Mouse (Mus musculus) kidney, embryonic 16.5 days (tissue): ENCODE measurements around the gene Crtc1. TPM values are rescaled to one million over a fixed set of nuclear protein-coding genes. Genes with fewer than 3 reads are reported as not detected.

Source experiments
- ATAC-seq: fragments of 200-750 bp; cut with Nextera tagmentation; 2 replicates; pipeline ENCODE4 v1.8.0; 2017; ENCODE audit warnings: moderate TSS enrichment; ENCODE audit not compliant: low FRiP score, low TSS enrichment
- H3K27ac ChIP-seq: fragments of 300-500 bp; sonication (generic); 2 replicates; pipeline ENCODE4 v1.5.1; 2014; ENCODE audit warnings: low read length
- H3K27me3 ChIP-seq: fragments of 300-500 bp; sonication (generic); 2 replicates; pipeline ENCODE4 v1.6.1; 2014; ENCODE audit warnings: low read length, control low read depth, mixed read lengths; ENCODE audit not compliant: insufficient read depth
- H3K36me3 ChIP-seq: fragments of 300-500 bp; sonication (generic); 2 replicates; pipeline ENCODE4 v1.6.1; 2014; ENCODE audit warnings: low read length, control low read depth, mixed read lengths; ENCODE audit not compliant: insufficient read depth
- H3K4me1 ChIP-seq: fragments of 300-500 bp; sonication (generic); 2 replicates; pipeline ENCODE4 v1.6.1; 2014; ENCODE audit warnings: low read length, control low read depth, mixed read lengths; ENCODE audit not compliant: insufficient read depth
- H3K4me2 ChIP-seq: fragments of 300-500 bp; sonication (generic); replicated peaks from 2 replicates; pipeline ENCODE4 v1.6.1; 2014; ENCODE audit warnings: low read depth, low read length
- H3K4me3 ChIP-seq: fragments of 300-500 bp; sonication (generic); 2 replicates; pipeline ENCODE4 v1.5.1; 2014; ENCODE audit warnings: mild to moderate bottlenecking, low read length
- H3K9ac ChIP-seq: fragments of 300-500 bp; sonication (generic); replicated peaks from 2 replicates; pipeline ENCODE4 v1.6.1; 2014; ENCODE audit warnings: low read length
- H3K9me3 ChIP-seq: fragments of 300-500 bp; sonication (generic); 2 replicates; pipeline ENCODE4 v1.6.1; 2016; ENCODE audit warnings: low read length, control low read depth
- WGBS: fragments of 180-500 bp; shearing (Covaris S2); extraction: QIAGEN DNeasy Blood & Tissue Kit; methylation state at CpG from one replicate; pipeline ENCODE4 v1.1.7; 2014; 5-methylcytosine and 5-hydroxymethylcytosine counted together
- polyA plus RNA-seq: library from polyadenylated mRNA; unstranded; fragments of >200 nt; fragmentation: Nextera tagmentation; extraction: Ambion mirVana; gene quantifications from 2 replicates; pipeline ENCODE4 v1.2.1, GENCODE M21; 2015

Crtc1 gene
- polyA plus RNA-seq, 1 experiment from 2014 or later: 19.9 TPM

GRCm38 (mm10) chr8:70361484-70362032, 77.8 kb downstream of the Crtc1 start:
- no peaks in the 10 kb centered on the region for H3K9me3 ChIP-seq
- H3K9ac ChIP-seq: no peak overlapping the region
- H3K4me2 ChIP-seq: no peak overlapping the region
- no peak for ATAC-seq
- H3K27me3 ChIP-seq: no peaks in the 10 kb centered on the region
- no peak overlapping the region for H3K27ac ChIP-seq
- H3K4me1 ChIP-seq: no peaks in the 10 kb centered on the region
- 72% methylated on average over 10 of the region's 10 CpGs for WGBS
- no peaks in the 10 kb centered on the region for H3K36me3 ChIP-seq
- H3K4me3 ChIP-seq: no peak overlapping the region

GRCm38 (mm10) chr8:70360769-70361168, 78.6 kb downstream of the Crtc1 start:
- Histone ChIP-seq H3K36me3 (no peaks in the 10 kb centered on the region), H3K27ac (no peak overlapping the region), H3K4me3 (no peak overlapping the region), H3K9me3 (no peaks in the 10 kb centered on the region), H3K4me2 (no peak overlapping the region), H3K27me3 (no peaks in the 10 kb centered on the region), H3K9ac (no peak overlapping the region), H3K4me1 (no peaks in the 10 kb centered on the region)
- ATAC-seq: no peak
- WGBS: 64% methylated on average over 4 of the region's 4 CpGs

- Histone ChIP-seq H3K27ac (no peak overlapping the region), H3K9ac (0 out of 2 replicates have a peak overlapping the region, but pooled peaks have one; percentile 25), H3K36me3 (no peaks in the 10 kb centered on the region), H3K4me2 (no peak overlapping the region), H3K4me1 (no peaks in the 10 kb centered on the region), H3K4me3 (no peak overlapping the region), H3K9me3 (no peaks in the 10 kb centered on the region), H3K27me3 (no peaks in the 10 kb centered on the region)
- no peak for ATAC-seq
- WGBS: 19% methylated on average over 3 of the region's 3 CpGs
Measured at GRCm38 (mm10) chr8:70359411-70359810, 80.0 kb downstream of the Crtc1 start.

GRCm38 (mm10) chr8:70356111-70356510, 83.3 kb downstream of the Crtc1 start:
- ATAC-seq: no peak
- Histone ChIP-seq H3K4me2 (no peak overlapping the region), H3K36me3 (no peaks in the 10 kb centered on the region), H3K4me3 (no peak overlapping the region), H3K9me3 (no peaks in the 10 kb centered on the region), H3K27ac (no peak overlapping the region), H3K27me3 (no peaks in the 10 kb centered on the region), H3K9ac (no peak overlapping the region), H3K4me1 (peaks cover 18% of the 10 kb centered on the region)
- WGBS: 79% methylated on average over 1 of the region's 1 CpGs

- Histone ChIP-seq H3K4me3 (peak overlapping the region; percentile 72), H3K9me3 (no peaks in the 10 kb centered on the region), H3K27me3 (no peaks in the 10 kb centered on the region), H3K36me3 (peaks cover 3% of the 10 kb centered on the region), H3K27ac (no peak overlapping the region), H3K9ac (peak overlapping the region; percentile 75), H3K4me2 (peak overlapping the region; percentile 77), H3K4me1 (peaks cover 32% of the 10 kb centered on the region)
- WGBS: 62% methylated on average over 4 of the region's 4 CpGs
- no peak for ATAC-seq
Measured at GRCm38 (mm10) chr8:70354004-70354403, 85.4 kb downstream of the Crtc1 start.

GRCm38 (mm10) chr8:70353194-70353817, 86.1 kb downstream of the Crtc1 start, which contains the start of gene Upf1:
Gene Upf1 (minus strand): TSS chr8:70353278.
- Histone ChIP-seq H3K4me3 (peak within 1 kb of the TSS; percentile 72), H3K9ac (peak within 1 kb of the TSS; percentile 84), H3K27ac (peak within 1 kb of the TSS; percentile 76), H3K4me2 (peak within 1 kb of the TSS; percentile 91), H3K27me3 (no peaks in the 10 kb centered on the region), H3K4me1 (peaks cover 36% of the 10 kb centered on the region), H3K36me3 (peaks cover 3% of the 10 kb centered on the region), H3K9me3 (no peaks in the 10 kb centered on the region)
- under 1% methylated on average over 51 of the region's 69 CpGs for WGBS
- ATAC-seq: peak; percentile 89

- Histone ChIP-seq H3K9ac (peak overlapping the region; percentile 84), H3K36me3 (peaks cover 3% of the 10 kb centered on the region), H3K27me3 (no peaks in the 10 kb centered on the region), H3K9me3 (no peaks in the 10 kb centered on the region), H3K4me3 (peak overlapping the region; percentile 72), H3K27ac (peak overlapping the region; percentile 76), H3K4me1 (peaks cover 36% of the 10 kb centered on the region), H3K4me2 (peak overlapping the region; percentile 91)
- ATAC-seq: peak; percentile 33
- WGBS: 0% methylated on average over 57 of the region's 64 CpGs
Measured at GRCm38 (mm10) chr8:70352657-70353151, 86.7 kb downstream of the Crtc1 start.

- H3K4me1 ChIP-seq: peaks cover 36% of the 10 kb centered on the region
- 14% methylated on average over 3 of the region's 3 CpGs for WGBS
- peak overlapping the region; percentile 84 for H3K9ac ChIP-seq
- H3K4me2 ChIP-seq: peak overlapping the region; percentile 91
- no peaks in the 10 kb centered on the region for H3K9me3 ChIP-seq
- peak overlapping the region; percentile 72 for H3K4me3 ChIP-seq
- H3K36me3 ChIP-seq: peaks cover 3% of the 10 kb centered on the region
- ATAC-seq: 0 out of 2 replicates have a peak, but pooled peaks have one; percentile 4
- no peaks in the 10 kb centered on the region for H3K27me3 ChIP-seq
- H3K27ac ChIP-seq: no peak overlapping the region
Measured at GRCm38 (mm10) chr8:70352000-70352384, 87.4 kb downstream of the Crtc1 start.

- Histone ChIP-seq H3K9me3 (no peaks in the 10 kb centered on the region), H3K9ac (peak overlapping the region; percentile 84), H3K4me2 (peak overlapping the region; percentile 91), H3K27me3 (no peaks in the 10 kb centered on the region), H3K4me1 (peaks cover 36% of the 10 kb centered on the region), H3K36me3 (peaks cover 5% of the 10 kb centered on the region), H3K4me3 (peak overlapping the region; percentile 72), H3K27ac (no peak overlapping the region)
- 41% methylated on average over 15 of the region's 15 CpGs for WGBS
- ATAC-seq: no peak
Measured at GRCm38 (mm10) chr8:70351035-70351999, 88.1 kb downstream of the Crtc1 start.
